Mouse (Mus musculus): ENCODE measurements around the gene Slc6a21.
A peak's percentile ranks its signal among the peaks of the same experiment; 100 is the strongest.

The Slc6a21 gene

GRCm38 (mm10) chr7:45315182-45315701 lies 37.9 kb downstream of the Slc6a21 start:
- DNase-seq (ENCODE audit: low spot score in 2 of 2) = no peak

GRCm38 (mm10) chr7:45316536-45316935 lies 39.2 kb downstream of the Slc6a21 start:
- no peak for DNase-seq (ENCODE audit: low spot score in 2 of 2)

- no peak for DNase-seq (ENCODE audit: low spot score in 2 of 2)
Measured at GRCm38 (mm10) chr7:45322245-45322644, 44.9 kb downstream of the Slc6a21 start.

DNA sequence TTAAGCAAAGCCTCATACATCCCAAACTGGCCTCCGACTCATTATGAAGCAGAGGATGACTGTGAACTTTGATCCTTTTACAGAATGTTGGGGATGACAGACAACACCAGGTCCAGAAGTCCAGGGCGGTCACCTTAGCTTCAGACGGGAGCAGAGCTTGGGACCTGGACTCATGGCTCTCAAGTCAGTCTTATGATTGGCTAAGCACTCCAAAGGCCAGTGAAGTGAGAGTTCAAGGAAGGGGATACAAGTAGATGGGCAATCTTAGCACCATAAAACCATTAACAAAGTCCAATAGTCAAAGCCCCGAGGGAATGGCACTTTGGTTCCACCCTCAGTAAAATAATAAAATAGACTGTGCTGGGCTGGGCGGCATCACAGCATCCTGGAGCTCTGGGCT lies 45.8 kb downstream of the Slc6a21 start:
- no peak for DNase-seq (ENCODE audit: low spot score in 2 of 2)

- no peak for DNase-seq (ENCODE audit: low spot score in 2 of 2)
Measured at GRCm38 (mm10) chr7:45325800-45326199, 48.5 kb downstream of the Slc6a21 start.

GRCm38 (mm10) chr7:45328841-45329475 lies 51.6 kb downstream of the Slc6a21 start:
- DNase-seq (ENCODE audit: low spot score in 2 of 2) = no peak

- DNase-seq (ENCODE audit: low spot score in 2 of 2) = no peak
Measured at GRCm38 (mm10) chr7:45331502-45331901, 54.2 kb downstream of the Slc6a21 start.

GRCm38 (mm10) chr7:45332685-45333425 lies 55.5 kb downstream of the Slc6a21 start:
- peak in 1 of 2 experiments; percentile 37 for DNase-seq (ENCODE audit: low spot score in 2 of 2)

DNA sequence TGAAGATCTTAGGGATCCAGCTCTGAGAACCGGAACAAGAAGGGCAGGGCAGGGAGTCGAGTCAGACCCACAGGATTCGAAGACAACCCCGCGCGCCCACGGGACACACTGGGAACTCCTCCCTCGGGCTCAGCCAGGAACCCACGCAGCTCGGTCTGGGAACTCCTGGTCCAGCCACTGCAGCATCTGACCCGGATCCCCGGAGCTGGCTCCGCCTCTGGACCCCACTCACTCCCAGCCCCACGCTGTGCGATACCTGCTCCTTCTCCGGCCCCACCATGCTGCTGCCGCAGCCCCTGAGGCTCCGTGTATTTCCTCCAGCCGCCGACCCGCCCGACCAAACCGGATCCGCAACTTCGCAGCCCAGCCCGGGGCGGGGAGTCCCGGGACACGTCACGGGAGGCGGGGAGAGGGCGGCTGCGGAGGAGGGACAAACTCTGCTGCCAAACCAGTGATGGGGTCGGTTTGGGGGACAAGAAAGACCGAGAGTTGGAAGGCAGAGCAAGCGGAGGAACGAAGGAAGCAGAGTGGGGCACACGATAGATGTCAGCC lies 56.2 kb downstream of the Slc6a21 start, which contains the start of gene Trpm4:
TSS of gene Trpm4 (minus strand) at position 350 of the 552 bp plus-strand sequence.
- DNase-seq (ENCODE audit: low spot score in 2 of 2) = peak; percentile 44 to 81

GRCm38 (mm10) chr7:45334605-45335004 lies 57.3 kb downstream of the Slc6a21 start:
- no peak for DNase-seq (ENCODE audit: low spot score in 2 of 2)

- DNase-seq (ENCODE audit: low spot score in 2 of 2) = no peak
Measured at GRCm38 (mm10) chr7:45335056-45335455, 57.7 kb downstream of the Slc6a21 start, which contains the start of gene Hrc. Hrc (plus strand) TSS chr7:45335290.

DNA sequence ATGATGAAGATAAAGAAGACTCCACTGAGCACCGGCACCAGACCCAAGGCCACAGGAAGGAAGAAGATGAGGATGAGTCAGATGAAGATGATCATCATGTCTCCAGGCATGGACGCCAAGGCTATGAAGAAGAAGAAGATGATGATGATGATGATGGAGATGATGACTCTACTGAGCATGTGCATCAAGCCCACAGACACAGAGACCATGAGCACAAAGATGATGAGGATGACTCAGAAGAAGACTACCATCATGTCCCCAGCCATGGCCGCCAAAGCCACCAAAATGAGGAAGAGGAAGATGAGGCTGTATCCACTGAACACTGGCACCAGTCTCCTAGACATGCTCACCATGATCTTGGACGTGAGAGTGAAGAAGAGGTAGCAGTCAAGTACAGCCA lies 59.0 kb downstream of the Slc6a21 start:
- no peak for DNase-seq (ENCODE audit: low spot score in 2 of 2)

- DNase-seq (ENCODE audit: low spot score in 2 of 2) = no peak
Measured at GRCm38 (mm10) chr7:45337469-45337868, 60.2 kb downstream of the Slc6a21 start.

GRCm38 (mm10) chr7:45338161-45338911 lies 61.0 kb downstream of the Slc6a21 start:
- DNase-seq (ENCODE audit: low spot score in 2 of 2) = peak in 1 of 2 experiments; percentile 47
